Comparison of ENCODE assay signal across 10 mouse cellular contexts in genomic region chr6:52225612-52226568, GRCm38 (mm10). TPM values are rescaled to one million over a fixed set of nuclear protein-coding genes. Genes with fewer than 3 reads are reported as not detected.
A peak's percentile ranks its signal among the peaks of the same experiment; 100 is the strongest.
DNase-seq lines count a peak whose midpoint lies in the region; ATAC-seq and TF ChIP-seq lines count a peak whose summit lies in the region.
"Had no signal": no experiment of that assay in that cellular context is flagged by ENCODE, and none has a peak within 500 bp of the region (broad histone marks: within the 10 kb centered on the region; RNA-seq: fewer than 3 reads in every experiment).

No protein-coding gene starts in this region.

- no peak overlapping the region for H3K9ac ChIP-seq in forebrain, embryonic 12.5 days
- H3K9ac ChIP-seq in forebrain, postnatal 0 days = no peak overlapping the region
- H3K9ac ChIP-seq in ES-E14 (ENCODE audit: insufficient read depth, low read depth, low read length, poor library complexity, severe bottlenecking) = no peak overlapping the region

- H3K27me3 ChIP-seq in forebrain, embryonic 12.5 days = peaks cover 97% of the 10 kb centered on the region
- peaks cover 96% of the 10 kb centered on the region for H3K27me3 ChIP-seq in forebrain, postnatal 0 days (ENCODE audit: insufficient read depth, low read length)

- no peak for DNase-seq in forebrain, postnatal 0 days
- no peak for DNase-seq in ES-E14 (ENCODE audit: low read depth, low spot score)
- peak; percentile 91 for DNase-seq in kidney, adult 18-20 months
- no peak for DNase-seq in left cerebral cortex, postnatal 4 days
- no peak for DNase-seq in Muller cell, postnatal 12 days (ENCODE audit: inconsistent ontology term)
- DNase-seq in right cerebral cortex, postnatal 25 days = no peak

- 0 out of 2 replicates have a peak overlapping the region, but pooled peaks have one; percentile 8 for H3K4me3 ChIP-seq in forebrain, embryonic 12.5 days (replicated peaks)
- no peak overlapping the region for H3K4me3 ChIP-seq in forebrain, postnatal 0 days (ENCODE audit: low read depth, low read length)
- peak overlapping the region; percentile 27; a peak in 3 of 4 replicates for H3K4me3 ChIP-seq in ES-E14 (ENCODE audit: insufficient read depth in 1 of 2, low read depth in 1 of 2, low read length in 2 of 2, poor library complexity in 1 of 2, severe bottlenecking in 1 of 2)

- H3K4me1 ChIP-seq in forebrain, embryonic 12.5 days = peaks cover 7% of the 10 kb centered on the region; the same call in 1 of the 2 replicates
- no peaks in the 10 kb centered on the region for H3K4me1 ChIP-seq in forebrain, postnatal 0 days (ENCODE audit: insufficient read depth)
- peaks cover 0 to 10% of the 10 kb centered on the region in 2 experiments; a peak in 1 of 4 replicates for H3K4me1 ChIP-seq in ES-E14 (ENCODE audit: control insufficient read depth in 2 of 2, insufficient read depth in 2 of 2, low read length in 2 of 2, poor library complexity in 1 of 2)

- H3K4me2 ChIP-seq in forebrain, embryonic 12.5 days = no peak overlapping the region
- H3K4me2 ChIP-seq in forebrain, postnatal 0 days (ENCODE audit: low read depth) = no peak overlapping the region

- in situ Hi-C loops in ES-E14 (cut with MboI; ENCODE audit: low sequenced_read_pairs in 2 of 2, unreplicated experiment in 2 of 2) = loop anchor here (10.0 kb wide), 3 partner anchors 61 to 1051 kb away; partner anchors contain the start of gene Hoxa2 (in 2 of the 2)

- ATAC-seq in forebrain, embryonic 12.5 days (ENCODE audit: low FRiP score) = no peak
- no peak for ATAC-seq in forebrain, postnatal 0 days
- peak; percentile 47 for ATAC-seq in megakaryocyte progenitor cell, adult 5-6 weeks (replicated peaks; ENCODE audit: poor library complexity)

- H3K27ac ChIP-seq in forebrain, embryonic 12.5 days = no peak overlapping the region
- H3K27ac ChIP-seq in forebrain, postnatal 0 days (ENCODE audit: low read depth, low read length) = no peak overlapping the region
- H3K27ac ChIP-seq in ES-E14 (ENCODE audit: insufficient read depth, low read depth, low read length, poor library complexity, severe bottlenecking) = no peak overlapping the region

- intact Hi-C loops in left cerebral cortex, postnatal 4 days (cut with DNase I) = no loop called here

- 3% methylated on average over 69 of the region's 69 CpGs for WGBS in forebrain, embryonic 12.5 days
- 3% methylated on average over 69 of the region's 69 CpGs for WGBS in forebrain, postnatal 0 days

- H3K9me3 ChIP-seq in forebrain, embryonic 12.5 days = no peaks in the 10 kb centered on the region
- no peaks in the 10 kb centered on the region for H3K9me3 ChIP-seq in forebrain, postnatal 0 days (ENCODE audit: low read length)
- H3K9me3 ChIP-seq in ES-E14 (ENCODE audit: control insufficient read depth, insufficient read depth, low read depth, low read length) = no peaks in the 10 kb centered on the region

- no peak for TF ChIP-seq CTCF in forebrain, postnatal 0 days (IDR thresholded peaks at IDR 0.05; ENCODE audit: low read depth)

- no peaks in the 10 kb centered on the region for H3K36me3 ChIP-seq in forebrain, embryonic 12.5 days (replicated peaks)
- no peaks in the 10 kb centered on the region for H3K36me3 ChIP-seq in forebrain, postnatal 0 days (ENCODE audit: insufficient read depth)
- H3K36me3 ChIP-seq in ES-E14 (ENCODE audit: control insufficient read depth, insufficient read depth, low read length, poor library complexity, severe bottlenecking) = no peaks in the 10 kb centered on the region

TF ChIP-seq in ES-E14, 5 proteins besides CTCF, POLR2A, EP300 and RAD21:
- TF ChIP-seq ZNF384 (IDR thresholded peaks at IDR 0.05; ENCODE audit: low read depth, low read length) (no peak), CHD2 (IDR thresholded peaks at IDR 0.05; ENCODE audit: low read depth, low read length) (no peak), ZC3H11A (IDR thresholded peaks at IDR 0.05; ENCODE audit: borderline replicate concordance, low read depth, low read length) (no peak), HCFC1 (IDR thresholded peaks at IDR 0.05; ENCODE audit: borderline replicate concordance, insufficient read depth, low read length) (no peak), MAFK (IDR thresholded peaks at IDR 0.05; ENCODE audit: insufficient read depth, low read depth, low read length) (no peak)

RNA-seq across cellular contexts. Expression of gene Hoxa7, which starts 4.2 kb away (rescaled TPM):
- not detected in 2 replicates for polyA plus RNA-seq in forebrain, embryonic 12.5 days (2016; fragmentation: Nextera tagmentation; extraction: Ambion mirVana)
- not detected in 2 replicates for total RNA-seq in forebrain, postnatal 0 days (2014; rRNA removed)
- polyA plus RNA-seq in forebrain, postnatal 0 days (2015; fragmentation: Nextera tagmentation; extraction: Ambion mirVana) = not detected in 2 replicates
- 0.42 and 0.89 TPM in 2 replicates for total RNA-seq in ES-E14 (2012; rRNA removed)
- total RNA-seq in megakaryocyte progenitor cell, adult 5-6 weeks (2015) = 11.4 and 15.7 TPM in 2 replicates
- 5.5 and 8.2 TPM in 2 replicates for total RNA-seq in megakaryocyte progenitor cell, adult 5-6 weeks (2017)
- not detected for total RNA-seq in left cerebral cortex, postnatal 4 days (2021)
- total RNA-seq: MEL had no signal

RNA-seq across cellular contexts. Expression of gene Hoxa9, which starts 5.0 kb away (rescaled TPM):
- not detected in 2 replicates for polyA plus RNA-seq in forebrain, embryonic 12.5 days (2016; fragmentation: Nextera tagmentation; extraction: Ambion mirVana)
- total RNA-seq in forebrain, postnatal 0 days (2014; rRNA removed) = not detected in 2 replicates
- not detected in 2 replicates for polyA plus RNA-seq in forebrain, postnatal 0 days (2015; fragmentation: Nextera tagmentation; extraction: Ambion mirVana)
- total RNA-seq in ES-E14 (2012; rRNA removed) = 0.26 and 1.4 TPM in 2 replicates
- 8.1 and 10.7 TPM in 2 replicates for total RNA-seq in megakaryocyte progenitor cell, adult 5-6 weeks (2015)
- 23.4 and 24.9 TPM in 2 replicates for total RNA-seq in megakaryocyte progenitor cell, adult 5-6 weeks (2017)
- total RNA-seq in left cerebral cortex, postnatal 4 days (2021) = not detected
- total RNA-seq: heart, postnatal 10 days; MEL had no signal

RNA-seq across cellular contexts. Expression of gene Gm28308, which starts 12.8 kb away (rescaled TPM):
- not detected in 2 replicates for polyA plus RNA-seq in forebrain, embryonic 12.5 days (2016; fragmentation: Nextera tagmentation; extraction: Ambion mirVana)
- not detected in 2 replicates for total RNA-seq in forebrain, postnatal 0 days (2014; rRNA removed)
- not detected in 2 replicates for polyA plus RNA-seq in forebrain, postnatal 0 days (2015; fragmentation: Nextera tagmentation; extraction: Ambion mirVana)
- total RNA-seq in ES-E14 (2012; rRNA removed) = 0.31 TPM in 1 of 2 replicates, not detected in the other
- total RNA-seq in megakaryocyte progenitor cell, adult 5-6 weeks (2015) = not detected in 2 replicates
- total RNA-seq in megakaryocyte progenitor cell, adult 5-6 weeks (2017) = 0.84 TPM in 1 of 2 replicates, not detected in the other
- total RNA-seq in left cerebral cortex, postnatal 4 days (2021) = not detected
- total RNA-seq: heart, postnatal 10 days; MEL had no signal

RNA-seq across cellular contexts. Expression of gene Hoxa3, which starts 12.8 kb away (rescaled TPM):
- polyA plus RNA-seq in forebrain, embryonic 12.5 days (2016; fragmentation: Nextera tagmentation; extraction: Ambion mirVana) = 0.32 TPM in 1 of 2 replicates, not detected in the other
- total RNA-seq in forebrain, postnatal 0 days (2014; rRNA removed) = 0.23 TPM in 1 of 2 replicates, not detected in the other
- polyA plus RNA-seq in forebrain, postnatal 0 days (2015; fragmentation: Nextera tagmentation; extraction: Ambion mirVana) = not detected in 2 replicates
- total RNA-seq in ES-E14 (2012; rRNA removed) = 0.27 TPM in 1 of 2 replicates, not detected in the other
- 0.59 and 2.1 TPM in 2 replicates for total RNA-seq in megakaryocyte progenitor cell, adult 5-6 weeks (2015)
- 0.37 and 0.42 TPM in 2 replicates for total RNA-seq in megakaryocyte progenitor cell, adult 5-6 weeks (2017)
- not detected for total RNA-seq in left cerebral cortex, postnatal 4 days (2021)
- total RNA-seq: MEL had no signal

RNA-seq across cellular contexts. Expression of gene Hoxa10, which starts 14.8 kb away (rescaled TPM):
- polyA plus RNA-seq in forebrain, embryonic 12.5 days (2016; fragmentation: Nextera tagmentation; extraction: Ambion mirVana) = not detected in 2 replicates
- total RNA-seq in forebrain, postnatal 0 days (2014; rRNA removed) = not detected in 2 replicates
- polyA plus RNA-seq in forebrain, postnatal 0 days (2015; fragmentation: Nextera tagmentation; extraction: Ambion mirVana) = not detected in 2 replicates
- total RNA-seq in ES-E14 (2012; rRNA removed) = 0.16 and 0.80 TPM in 2 replicates
- total RNA-seq in megakaryocyte progenitor cell, adult 5-6 weeks (2015) = 0.12 and 0.24 TPM in 2 replicates
- 0.30 TPM in 1 of 2 replicates, not detected in the other for total RNA-seq in megakaryocyte progenitor cell, adult 5-6 weeks (2017)
- not detected for total RNA-seq in left cerebral cortex, postnatal 4 days (2021)
- total RNA-seq: heart, postnatal 10 days; MEL had no signal
